Mouse (Mus musculus) limb, embryonic 13.5 days (tissue): ENCODE data around the gene Tfap2d. TPM values are rescaled to one million over a fixed set of nuclear protein-coding genes. Genes with fewer than 3 reads are reported as not detected.

Experiments used
- ATAC-seq: fragments of 200-750 bp; cut with Nextera tagmentation; 2 replicates; pipeline ENCODE4 v1.8.0; 2017; ENCODE audit warnings: low read depth, moderate number of reproducible peaks, moderate TSS enrichment; ENCODE audit not compliant: low FRiP score
- H3K27ac ChIP-seq: fragments of 300-500 bp; sonication (generic); 2 replicates; pipeline ENCODE4 v1.5.1; 2015; ENCODE audit warnings: inconsistent platforms, mild to moderate bottlenecking, moderate library complexity
- H3K27me3 ChIP-seq: fragments of 300-500 bp; sonication (generic); 2 replicates; pipeline ENCODE4 v1.6.1; 2015; ENCODE audit warnings: mild to moderate bottlenecking, inconsistent platforms
- H3K36me3 ChIP-seq: fragments of 300-500 bp; sonication (generic); 2 replicates; pipeline ENCODE4 v1.6.1; 2015; ENCODE audit warnings: inconsistent platforms, mild to moderate bottlenecking, moderate library complexity
- H3K4me1 ChIP-seq: fragments of 300-500 bp; sonication (generic); 2 replicates; pipeline ENCODE4 v1.6.1; 2015; ENCODE audit warnings: inconsistent platforms
- H3K4me2 ChIP-seq: fragments of 300-500 bp; sonication (generic); replicated peaks from 2 replicates; pipeline ENCODE4 v1.6.1; 2015; ENCODE audit warnings: inconsistent platforms, mild to moderate bottlenecking, moderate library complexity
- H3K4me3 ChIP-seq: fragments of 300-500 bp; sonication (generic); 2 replicates; pipeline ENCODE4 v1.5.1; 2015; ENCODE audit warnings: moderate library complexity, mild to moderate bottlenecking, inconsistent platforms
- H3K9ac ChIP-seq: fragments of 300-500 bp; sonication (generic); 2 replicates; pipeline ENCODE4 v1.6.1; 2015; ENCODE audit warnings: mild to moderate bottlenecking, inconsistent platforms
- H3K9me3 ChIP-seq: fragments of 300-500 bp; sonication (generic); 2 replicates; pipeline ENCODE4 v1.6.1; 2016; ENCODE audit warnings: inconsistent platforms
- WGBS: fragments of 180-500 bp; shearing (Covaris S2); methylation state at CpG from one replicate; pipeline ENCODE4 v1.1.7; 2015; 5-methylcytosine and 5-hydroxymethylcytosine counted together
- polyA plus RNA-seq: library from polyadenylated mRNA; unstranded; fragments of >200 nt; fragmentation: Nextera tagmentation; extraction: Ambion mirVana; gene quantifications from 2 replicates; pipeline ENCODE4 v1.2.1, GENCODE M21; 2015

Gene Tfap2d
- 0.08 and 0.14 TPM in 2 replicates for polyA plus RNA-seq

GRCm38 (mm10) chr1:19102631-19103030 is at the start of gene Tfap2d:
Gene Tfap2d, plus strand, starts transcription at chr1:19103022.
- Histone ChIP-seq H3K4me1 (no peaks in the 10 kb centered on the region), H3K9me3 (no peaks in the 10 kb centered on the region), H3K27ac (no peak within 1 kb of the TSS), H3K4me2 (no peak within 1 kb of the TSS), H3K36me3 (no peaks in the 10 kb centered on the region), H3K4me3 (no peak within 1 kb of the TSS), H3K27me3 (peaks cover 96% of the 10 kb centered on the region), H3K9ac (no peak within 1 kb of the TSS)
- 3% methylated on average over 6 of the region's 6 CpGs for WGBS
- no peak for ATAC-seq

GRCm38 (mm10) chr1:19056300-19056699 is 46.5 kb upstream of the Tfap2d start:
- H3K9me3 ChIP-seq, result no peaks in the 10 kb centered on the region
- no peak for ATAC-seq
- no peak overlapping the region for H3K4me2 ChIP-seq
- H3K27me3 ChIP-seq, result no peaks in the 10 kb centered on the region
- H3K27ac ChIP-seq, result no peak overlapping the region
- no peak overlapping the region for H3K9ac ChIP-seq
- H3K36me3 ChIP-seq, result no peaks in the 10 kb centered on the region
- H3K4me1 ChIP-seq, result no peaks in the 10 kb centered on the region
- WGBS, result 17% methylated on average over 3 of the region's 3 CpGs
- H3K4me3 ChIP-seq, result no peak overlapping the region

GRCm38 (mm10) chr1:19056861-19057260 is 46.0 kb upstream of the Tfap2d start:
- H3K4me3 ChIP-seq, result no peak overlapping the region
- H3K9ac ChIP-seq, result no peak overlapping the region
- no peak for ATAC-seq
- no peak overlapping the region for H3K4me2 ChIP-seq
- H3K27ac ChIP-seq, result no peak overlapping the region
- WGBS, result 80% methylated on average over 6 of the region's 6 CpGs
- H3K27me3 ChIP-seq, result no peaks in the 10 kb centered on the region
- no peaks in the 10 kb centered on the region for H3K36me3 ChIP-seq
- H3K9me3 ChIP-seq, result no peaks in the 10 kb centered on the region
- no peaks in the 10 kb centered on the region for H3K4me1 ChIP-seq

GRCm38 (mm10) chr1:19088078-19088477 is 14.7 kb upstream of the Tfap2d start:
- peak; percentile 54; the same call in 1 of the 2 replicates for ATAC-seq
- WGBS, result 4% methylated on average over 8 of the region's 8 CpGs

GRCm38 (mm10) chr1:19096921-19097320 is 5.9 kb upstream of the Tfap2d start:
- Histone ChIP-seq H3K9ac (no peak overlapping the region), H3K4me2 (no peak overlapping the region), H3K9me3 (no peaks in the 10 kb centered on the region), H3K27ac (no peak overlapping the region), H3K27me3 (peaks cover 75% of the 10 kb centered on the region), H3K36me3 (no peaks in the 10 kb centered on the region), H3K4me3 (no peak overlapping the region), H3K4me1 (no peaks in the 10 kb centered on the region)
- under 1% methylated on average over 18 of the region's 18 CpGs for WGBS
- ATAC-seq, result no peak

More at GRCm38 (mm10) chr1:19088078-19088477, 14.7 kb upstream of the Tfap2d start:
- H3K4me2 ChIP-seq, result no peak overlapping the region
- no peaks in the 10 kb centered on the region for H3K4me1 ChIP-seq
- no peak overlapping the region for H3K4me3 ChIP-seq
- no peaks in the 10 kb centered on the region for H3K9me3 ChIP-seq
- H3K36me3 ChIP-seq, result no peaks in the 10 kb centered on the region
- H3K27me3 ChIP-seq, result 0 out of 2 replicates have a peak, but pooled peaks cover 3% of the 10 kb centered on the region
- H3K27ac ChIP-seq, result no peak overlapping the region
- H3K9ac ChIP-seq, result no peak overlapping the region

- H3K9ac ChIP-seq, result no peak overlapping the region
- no peaks in the 10 kb centered on the region for H3K4me1 ChIP-seq
- H3K4me3 ChIP-seq, result no peak overlapping the region
- H3K4me2 ChIP-seq, result no peak overlapping the region
- H3K27ac ChIP-seq, result no peak overlapping the region
- peaks cover 98% of the 10 kb centered on the region for H3K27me3 ChIP-seq
- no peaks in the 10 kb centered on the region for H3K9me3 ChIP-seq
- WGBS, result under 1% methylated on average over 21 of the region's 21 CpGs
- H3K36me3 ChIP-seq, result no peaks in the 10 kb centered on the region
- no peak for ATAC-seq
These were observed 494 bp downstream of the Tfap2d start for GRCm38 (mm10) chr1:19103316-19103715.

- H3K4me1 ChIP-seq, result no peaks in the 10 kb centered on the region
- H3K27ac ChIP-seq, result no peak overlapping the region
- no peak overlapping the region for H3K4me2 ChIP-seq
- no peaks in the 10 kb centered on the region for H3K9me3 ChIP-seq
- peaks cover 98% of the 10 kb centered on the region for H3K27me3 ChIP-seq
- no peak overlapping the region for H3K9ac ChIP-seq
- WGBS, result 0% methylated on average over 10 of the region's 10 CpGs
- H3K4me3 ChIP-seq, result no peak overlapping the region
- ATAC-seq, result no peak
- no peaks in the 10 kb centered on the region for H3K36me3 ChIP-seq
These were observed 937 bp downstream of the Tfap2d start for GRCm38 (mm10) chr1:19103776-19104142.

- WGBS, result under 1% methylated on average over 40 of the region's 40 CpGs
- no peak overlapping the region for H3K4me3 ChIP-seq
- no peak overlapping the region for H3K27ac ChIP-seq
- H3K27me3 ChIP-seq, result peaks cover 99% of the 10 kb centered on the region
- no peak overlapping the region for H3K4me2 ChIP-seq
- no peak overlapping the region for H3K9ac ChIP-seq
- H3K4me1 ChIP-seq, result no peaks in the 10 kb centered on the region
- no peaks in the 10 kb centered on the region for H3K9me3 ChIP-seq
- ATAC-seq, result no peak
- H3K36me3 ChIP-seq, result no peaks in the 10 kb centered on the region
These were observed 1.5 kb downstream of the Tfap2d start for GRCm38 (mm10) chr1:19104143-19104857.

- 4% methylated on average over 4 of the region's 4 CpGs for WGBS
- ATAC-seq, result no peak
These were observed 3.6 kb downstream of the Tfap2d start for GRCm38 (mm10) chr1:19106401-19106800.

GRCm38 (mm10) chr1:19106841-19107800 is 4.3 kb downstream of the Tfap2d start:
- Histone ChIP-seq H3K9me3 (no peaks in the 10 kb centered on the region), H3K4me3 (no peak overlapping the region), H3K4me1 (no peaks in the 10 kb centered on the region), H3K36me3 (no peaks in the 10 kb centered on the region), H3K9ac (no peak overlapping the region), H3K27me3 (peaks cover 100% of the 10 kb centered on the region), H3K4me2 (no peak overlapping the region), H3K27ac (no peak overlapping the region)
- under 1% methylated on average over 13 of the region's 13 CpGs for WGBS
- no peak for ATAC-seq

More at GRCm38 (mm10) chr1:19106401-19106800, 3.6 kb downstream of the Tfap2d start:
- H3K4me3 ChIP-seq, result no peak overlapping the region
- H3K4me2 ChIP-seq, result no peak overlapping the region
- H3K27ac ChIP-seq, result no peak overlapping the region
- no peak overlapping the region for H3K9ac ChIP-seq
- H3K27me3 ChIP-seq, result peaks cover 100% of the 10 kb centered on the region
- no peaks in the 10 kb centered on the region for H3K36me3 ChIP-seq
- H3K4me1 ChIP-seq, result no peaks in the 10 kb centered on the region
- H3K9me3 ChIP-seq, result no peaks in the 10 kb centered on the region

- Histone ChIP-seq H3K4me1 (no peaks in the 10 kb centered on the region), H3K9ac (no peak overlapping the region), H3K4me2 (no peak overlapping the region), H3K27me3 (peaks cover 100% of the 10 kb centered on the region), H3K36me3 (no peaks in the 10 kb centered on the region), H3K27ac (no peak overlapping the region), H3K4me3 (no peak overlapping the region), H3K9me3 (no peaks in the 10 kb centered on the region)
- 3% methylated on average over 3 of the region's 3 CpGs for WGBS
- no peak for ATAC-seq
These were observed 5.0 kb downstream of the Tfap2d start for GRCm38 (mm10) chr1:19107801-19108200.

GRCm38 (mm10) chr1:19109711-19110110 is 6.9 kb downstream of the Tfap2d start:
- no peaks in the 10 kb centered on the region for H3K36me3 ChIP-seq
- WGBS, result under 1% methylated on average over 16 of the region's 16 CpGs
- H3K4me2 ChIP-seq, result no peak overlapping the region
- no peaks in the 10 kb centered on the region for H3K9me3 ChIP-seq
- H3K27ac ChIP-seq, result no peak overlapping the region
- no peaks in the 10 kb centered on the region for H3K4me1 ChIP-seq
- H3K27me3 ChIP-seq, result peaks cover 98% of the 10 kb centered on the region
- H3K4me3 ChIP-seq, result no peak overlapping the region
- peak; percentile 66; the same call in 1 of the 2 replicates for ATAC-seq
- H3K9ac ChIP-seq, result no peak overlapping the region
